In the genomic region with DNA sequence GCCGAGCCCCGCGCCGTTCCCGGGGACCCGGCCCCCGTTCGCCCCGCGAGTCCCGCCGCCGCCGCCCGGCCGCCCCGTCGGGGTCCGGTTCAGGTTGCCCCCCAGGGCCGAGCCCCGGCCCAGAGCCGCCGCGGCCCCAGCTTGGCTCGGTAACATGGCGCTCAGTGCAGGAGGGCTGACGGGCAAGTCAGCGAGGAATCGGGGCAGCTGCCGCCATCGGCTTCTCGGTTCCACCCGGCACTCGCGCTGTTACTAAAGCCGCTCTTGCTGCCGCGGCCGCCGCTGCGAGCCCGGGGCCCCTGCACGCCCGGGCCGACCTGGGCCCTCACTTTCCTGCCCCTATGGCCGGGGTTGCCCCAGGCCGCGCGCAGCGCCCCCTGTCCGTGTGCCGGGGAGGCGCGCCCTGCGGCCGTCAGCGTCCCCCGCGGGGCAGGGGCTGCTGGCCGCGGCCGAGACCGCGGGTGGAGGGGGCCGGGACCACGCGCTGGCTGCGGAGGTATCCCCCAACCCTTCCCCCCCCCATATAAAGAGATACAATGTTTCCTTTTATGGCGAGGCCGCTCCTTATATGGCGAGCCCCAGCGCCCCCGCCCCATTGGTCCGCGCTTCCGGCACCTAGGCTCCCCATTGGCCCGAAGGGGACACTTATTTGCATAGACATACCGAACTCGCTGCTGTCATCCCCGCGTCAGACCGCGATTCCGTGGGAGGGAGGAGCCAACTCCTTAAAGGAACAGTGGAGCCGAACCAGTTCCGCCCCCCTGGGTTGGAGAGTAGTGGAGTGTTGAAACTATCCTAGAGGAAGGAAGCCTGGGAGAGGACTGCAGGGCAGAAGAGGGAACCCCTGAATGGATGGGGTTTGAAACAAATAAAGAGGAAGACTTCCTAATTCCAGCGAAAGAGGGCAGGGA, we compare ENCODE assay signal across 8 mouse cellular contexts. TPM values are rescaled to one million over a fixed set of nuclear protein-coding genes. Genes with fewer than 3 reads are reported as not detected.
DNase-seq lines count a peak whose midpoint lies in the region; ATAC-seq and TF ChIP-seq lines count a peak whose summit lies in the region.

A gene (minus strand): TSS at position 503 of the 911 bp plus-strand sequence.

- DNase-seq in gastrocnemius, adult 8-10 months (ENCODE audit: low spot score in 2 of 2) = peak; percentile 95 to 96
- peak; percentile 96 for DNase-seq in hindlimb bud, embryonic 11.5 days (ENCODE audit: extremely low spot score, low read depth, low spot score)
- DNase-seq in left cerebral cortex, adult 8-10 months (ENCODE audit: low spot score in 2 of 2) = peak; percentile 91 to 99
- DNase-seq in right cerebral cortex, postnatal 10 days (ENCODE audit: low spot score in 2 of 2) = peak; percentile 99
- DNase-seq in urinary bladder, postnatal 25 days (ENCODE audit: low spot score) = peak; percentile 85

- H3K9me3 ChIP-seq in megakaryocyte, embryonic 14.5 days = no peaks in the 10 kb centered on the region

- peak within 1 kb of the TSS; percentile 77 for H3K4me3 ChIP-seq in cortical plate, adult 2 months (ENCODE audit: insufficient read depth, low read length)
- peak within 1 kb of the TSS; percentile 97 for H3K4me3 ChIP-seq in megakaryocyte, embryonic 14.5 days (replicated peaks)

- no peak for TF ChIP-seq CTCF in cortical plate, adult 2 months (IDR thresholded peaks at IDR 0.05; ENCODE audit: extremely low read depth, insufficient read depth, low read length)

- ATAC-seq in activated CD4-positive, CD25-positive, alpha-beta regulatory T cell, adult 4 months = peak; percentile 95

- peaks cover 28% of the 10 kb centered on the region for H3K36me3 ChIP-seq in megakaryocyte, embryonic 14.5 days (replicated peaks; ENCODE audit: low read length)

- H3K27me3 ChIP-seq in megakaryocyte, embryonic 14.5 days (replicated peaks) = no peaks in the 10 kb centered on the region

- peak within 1 kb of the TSS; percentile 95 for H3K27ac ChIP-seq in cortical plate, adult 2 months (ENCODE audit: insufficient read depth, low read length)

- peaks cover 2% of the 10 kb centered on the region; the same call in 1 of the 2 replicates for H3K4me1 ChIP-seq in cortical plate, adult 2 months (ENCODE audit: control insufficient read depth, insufficient read depth, low read length)
- peaks cover 59% of the 10 kb centered on the region for H3K4me1 ChIP-seq in megakaryocyte, embryonic 14.5 days

- peak; percentile 52; the same call in 1 of the 2 replicates for TF ChIP-seq POLR2A in cortical plate, adult 2 months (IDR thresholded peaks at IDR 0.05; ENCODE audit: extremely low read depth, insufficient read depth, low read length)

RNA-seq across cellular contexts. Expression of the gene that starts here (rescaled TPM):
- 10 to 100 TPM in 1 of 2 experiments, 1 to 10 TPM in 1; 6.3 to 10.9 TPM for polyA plus RNA-seq in activated CD4-positive, CD25-positive, alpha-beta regulatory T cell, adult 4 months (2017; shearing (Covaris generic))
- polyA plus RNA-seq in cortical plate, adult 2 months (2012; rRNA removed) = 89.1 and 90.0 TPM in 2 replicates
- 10 to 100 TPM; 81.6 to 89.5 (median 87.8) TPM for total RNA-seq in gastrocnemius, adult 8-10 months (2022)
- 10 to 100 TPM; 57.3 to 61.0 (median 60.6) TPM for total RNA-seq in left cerebral cortex, adult 8-10 months (2022)
- polyA plus RNA-seq in megakaryocyte, embryonic 14.5 days (2012; ENCODE audit: insufficient read depth, low replicate concordance) = 148 and 196 TPM in 2 replicates

Comparison
In these comparisons a context has a peak if more than half of its experiments do, and no peak if none do; other contexts are left out.
1. Peak in every context shown above with its lines: DNase-seq, ATAC-seq, H3K4me3 ChIP-seq and H3K27ac ChIP-seq.